Mouse (Mus musculus): Measurements from ENCODE around the gene Odr4.

DNA sequence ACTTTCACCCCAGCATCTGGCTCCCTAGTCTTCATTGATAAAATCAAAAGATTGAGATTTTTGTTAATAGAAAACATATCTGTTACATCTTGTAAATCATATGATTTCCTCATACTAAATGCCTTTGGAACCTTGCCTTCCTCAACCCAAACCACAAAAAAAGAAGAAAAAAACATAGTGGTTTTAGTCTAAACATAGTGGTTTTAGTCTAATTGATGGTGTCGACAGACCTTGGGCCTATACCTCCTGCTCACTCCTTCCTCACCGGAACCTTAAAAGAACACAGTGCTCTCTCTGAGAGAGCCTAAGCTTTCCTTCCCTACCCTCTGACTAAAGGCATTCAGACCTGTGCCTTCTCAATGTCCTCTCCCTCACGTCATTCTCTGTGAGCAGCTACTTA, 3.1 kb upstream of the Odr4 start:
- TF ChIP-seq CTCF (IDR thresholded peaks at IDR 0.05; ENCODE audit: borderline replicate concordance, control insufficient read depth, extremely low read depth, insufficient read depth, low read length, poor library complexity) (no peak), POLR2A (IDR thresholded peaks at IDR 0.05; ENCODE audit: control insufficient read depth, extremely low read depth, insufficient read depth, low read length, poor library complexity) (no peak)
